Mouse (Mus musculus) limb, embryonic 15.5 days (tissue): ENCODE data around the gene Prp2. TPM values are rescaled to one million over a fixed set of nuclear protein-coding genes. Genes with fewer than 3 reads are reported as not detected.
"Not testable (repeated sequence)": the region's sequence is repeated elsewhere in the genome, so short reads cannot be mapped to it uniquely, and the experiment has no call there.

Experiments used
- ATAC-seq: fragments of 200-750 bp; cut with Nextera tagmentation; 2 replicates; pipeline ENCODE4 v1.8.0; 2017; ENCODE audit warnings: low read depth, moderate TSS enrichment; ENCODE audit not compliant: insufficient number of reproducible peaks, low FRiP score, low TSS enrichment
- H3K27ac ChIP-seq: fragments of 300-500 bp; sonication (generic); 2 replicates; pipeline ENCODE4 v1.5.1; 2015; ENCODE audit warnings: moderate library complexity, mild to moderate bottlenecking, inconsistent platforms
- H3K27me3 ChIP-seq: fragments of 300-500 bp; sonication (generic); 2 replicates; pipeline ENCODE4 v1.6.1; 2015; ENCODE audit warnings: inconsistent platforms
- H3K36me3 ChIP-seq: fragments of 300-500 bp; sonication (generic); 2 replicates; pipeline ENCODE4 v1.6.1; 2015; ENCODE audit warnings: inconsistent platforms
- H3K4me1 ChIP-seq: fragments of 300-500 bp; sonication (generic); 2 replicates; pipeline ENCODE4 v1.6.1; 2015; ENCODE audit warnings: inconsistent platforms
- H3K4me2 ChIP-seq: fragments of 300-500 bp; sonication (generic); 2 replicates; pipeline ENCODE4 v1.6.1; 2015; ENCODE audit warnings: mild to moderate bottlenecking, inconsistent platforms
- H3K4me3 ChIP-seq: fragments of 300-500 bp; sonication (generic); 2 replicates; pipeline ENCODE4 v1.5.1; 2015; ENCODE audit warnings: mild to moderate bottlenecking, inconsistent platforms
- H3K9ac ChIP-seq: fragments of 300-500 bp; sonication (generic); 2 replicates; pipeline ENCODE4 v1.6.1; 2015; ENCODE audit warnings: inconsistent platforms
- H3K9me3 ChIP-seq: fragments of 300-500 bp; sonication (generic); 2 replicates; pipeline ENCODE4 v1.6.1; 2016; ENCODE audit warnings: inconsistent platforms
- WGBS: fragments of 180-500 bp; shearing (Covaris S2); methylation state at CpG from one replicate; pipeline ENCODE4 v1.1.7; 2015; 5-methylcytosine and 5-hydroxymethylcytosine counted together
- polyA plus RNA-seq: library from polyadenylated mRNA; unstranded; fragments of >200 nt; fragmentation: Nextera tagmentation; extraction: Ambion mirVana; gene quantifications from 2 replicates; pipeline ENCODE4 v1.2.1, GENCODE M21; 2015

The Prp2 gene
- polyA plus RNA-seq = not detected in 2 replicates

DNA sequence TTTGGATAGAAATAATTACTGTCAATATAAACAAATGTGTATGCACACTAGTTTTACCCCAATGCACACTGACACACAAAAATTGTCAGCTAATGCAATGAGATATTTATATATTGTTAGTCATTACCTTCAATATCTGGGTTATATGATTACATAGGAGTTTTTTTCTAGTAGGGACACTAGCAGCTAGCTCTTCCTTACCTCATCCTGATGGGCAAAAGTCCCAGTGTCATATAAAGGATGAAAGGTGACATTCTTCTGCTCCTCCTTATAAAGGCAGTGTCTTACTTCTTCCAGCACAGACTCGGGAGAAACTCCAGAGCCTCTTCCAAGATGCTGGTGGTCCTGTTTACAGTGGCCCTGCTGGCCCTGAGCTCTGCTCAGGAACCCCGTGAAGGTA, at the start of gene Prp2:
Gene Prp2 (plus strand): TSS at position 301 of the 400 bp plus-strand sequence.
- H3K9me3 ChIP-seq, H3K4me2 ChIP-seq, H3K9ac ChIP-seq, H3K4me1 ChIP-seq, ATAC-seq, H3K36me3 ChIP-seq, H3K27me3 ChIP-seq, H3K4me3 ChIP-seq, H3K27ac ChIP-seq: not testable (repeated sequence)
- WGBS = 69% methylated on average over 2 of the region's 2 CpGs

DNA sequence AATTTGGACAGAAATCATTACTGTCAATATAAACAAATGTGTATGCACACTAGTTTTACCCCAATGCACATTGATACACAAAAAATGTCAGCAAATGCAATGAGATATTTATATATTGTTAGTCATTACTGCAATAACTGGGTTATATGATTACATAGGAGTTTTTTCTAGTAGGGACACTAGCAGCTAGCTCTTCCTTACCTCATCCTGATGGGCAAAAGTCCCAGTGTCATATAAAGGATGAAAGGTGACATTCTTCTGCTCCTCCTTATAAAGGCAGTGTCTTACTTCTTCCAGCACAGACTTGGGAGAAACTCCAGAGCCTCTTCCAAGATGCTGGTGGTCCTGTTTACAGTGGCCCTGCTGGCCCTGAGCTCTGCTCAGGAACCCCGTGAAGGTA, 26.2 kb upstream of the Prp2 start, which contains the start of gene Prh1:
Gene Prh1 (plus strand): TSS at position 301 of the 400 bp plus-strand sequence.
- not testable (repeated sequence) for ATAC-seq, H3K4me1 ChIP-seq

DNA sequence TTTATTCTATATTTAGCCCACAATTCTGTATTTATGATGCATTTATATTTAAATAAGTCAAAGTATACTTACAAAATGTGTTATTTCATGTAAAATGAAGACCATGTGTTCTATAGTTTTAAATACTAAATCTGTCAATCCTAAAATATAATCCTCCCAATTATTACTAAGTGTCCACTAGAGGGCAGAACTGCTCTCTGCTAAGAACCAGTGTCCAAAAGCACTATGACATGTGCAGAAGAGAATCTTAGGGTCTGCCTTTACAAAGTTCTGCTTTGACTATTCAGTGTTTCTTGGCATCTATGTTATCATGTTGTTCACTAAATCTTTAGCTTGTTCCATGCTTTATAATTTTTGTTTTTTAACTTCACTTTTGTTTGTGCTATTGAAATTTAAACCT, 53.7 kb downstream of the Prp2 start:
- ATAC-seq = no peak
- no peaks in the 10 kb centered on the region for H3K4me1 ChIP-seq
- no peak overlapping the region for H3K4me3 ChIP-seq
- no peaks in the 10 kb centered on the region for H3K27me3 ChIP-seq
- H3K27ac ChIP-seq = no peak overlapping the region
- H3K36me3 ChIP-seq = no peaks in the 10 kb centered on the region
- no peaks in the 10 kb centered on the region for H3K9me3 ChIP-seq
- H3K9ac ChIP-seq = no peak overlapping the region
- no peak overlapping the region for H3K4me2 ChIP-seq

More for the DNA sequence above, 26.2 kb upstream of the Prp2 start, which contains the start of gene Prh1:
- H3K36me3 ChIP-seq, H3K27ac ChIP-seq, H3K9me3 ChIP-seq, H3K9ac ChIP-seq, H3K27me3 ChIP-seq, H3K4me3 ChIP-seq, H3K4me2 ChIP-seq: not testable (repeated sequence)
- 67% methylated on average over 1 of the region's 1 CpGs for WGBS

Other genes with a start within 250 kb of the Prp2 start
- gene Gm8882, start 231.8 kb upstream of the Prp2 start, polyA plus RNA-seq = not detected in 2 replicates
- not detected in 2 replicates for gene Prh1, start 26.1 kb upstream of the Prp2 start, polyA plus RNA-seq
- not detected in 2 replicates for gene A630073D07Rik, start 55.6 kb downstream of the Prp2 start, polyA plus RNA-seq
- gene Tas2r120, start 61.0 kb downstream of the Prp2 start, polyA plus RNA-seq = not detected in 2 replicates
- gene Tas2r121, start 105.1 kb downstream of the Prp2 start, polyA plus RNA-seq = not detected in 2 replicates
- not detected in 2 replicates for gene Tas2r122, start 116.0 kb downstream of the Prp2 start, polyA plus RNA-seq
- gene Tas2r115, start 142.1 kb downstream of the Prp2 start, polyA plus RNA-seq = not detected in 2 replicates
- gene Tas2r124, start 158.8 kb downstream of the Prp2 start, polyA plus RNA-seq = not detected in 2 replicates
- not detected in 2 replicates for gene Tas2r102, start 166.2 kb downstream of the Prp2 start, polyA plus RNA-seq
- not detected in 2 replicates for gene Tas2r136, start 182.2 kb downstream of the Prp2 start, polyA plus RNA-seq
- gene Tas2r117, start 206.9 kb downstream of the Prp2 start, polyA plus RNA-seq = not detected in 2 replicates